Comparison of ENCODE assay signal across 8 mouse cellular contexts in genomic region chr6:83913710-83914109, GRCm38 (mm10). TPM values are rescaled to one million over a fixed set of nuclear protein-coding genes. Genes with fewer than 3 reads are reported as not detected.
DNase-seq lines count a peak whose midpoint lies in the region; ATAC-seq and TF ChIP-seq lines count a peak whose summit lies in the region.

No protein-coding gene starts in this region.

- WGBS in heart, embryonic 11.5 days (ENCODE audit: insufficient replicate concordance): 37% methylated on average over 4 of the region's 4 CpGs
- 24% methylated on average over 4 of the region's 4 CpGs for WGBS in intestine, postnatal 0 days
- WGBS in stomach, embryonic 16.5 days: 31% methylated on average over 4 of the region's 4 CpGs

- no peak for ATAC-seq in heart, embryonic 11.5 days (replicated peaks; ENCODE audit: insufficient number of reproducible peaks, low FRiP score, low TSS enrichment)
- peak; percentile 1 for ATAC-seq in CD4-positive, CD25-positive, alpha-beta regulatory T cell, adult 4 months
- peak; percentile 12; the same call in 1 of the 2 replicates for ATAC-seq in intestine, postnatal 0 days
- 0 out of 2 replicates have a peak, but pooled peaks have one; percentile 1 for ATAC-seq in stomach, embryonic 16.5 days (ENCODE audit: insufficient read depth, low FRiP score)

- TF ChIP-seq CTCF in intestine, postnatal 0 days (IDR thresholded peaks at IDR 0.05; ENCODE audit: low read depth): no peak

- H3K9me3 ChIP-seq in heart, embryonic 11.5 days (replicated peaks; ENCODE audit: control insufficient read depth, low read length): no peaks in the 10 kb centered on the region
- no peaks in the 10 kb centered on the region for H3K9me3 ChIP-seq in erythroblast, embryonic 14.5 days (ENCODE audit: control insufficient read depth, low read length)
- no peaks in the 10 kb centered on the region for H3K9me3 ChIP-seq in intestine, postnatal 0 days (ENCODE audit: control insufficient read depth)
- H3K9me3 ChIP-seq in stomach, embryonic 16.5 days (replicated peaks; ENCODE audit: control insufficient read depth, low read length): no peaks in the 10 kb centered on the region

- H3K27me3 ChIP-seq in heart, embryonic 11.5 days (ENCODE audit: control insufficient read depth, insufficient read depth, low read length): no peaks in the 10 kb centered on the region
- peaks cover 8% of the 10 kb centered on the region for H3K27me3 ChIP-seq in erythroblast, embryonic 14.5 days (ENCODE audit: control insufficient read depth)
- no peaks in the 10 kb centered on the region for H3K27me3 ChIP-seq in intestine, postnatal 0 days (replicated peaks; ENCODE audit: control insufficient read depth, insufficient read depth, low read length)
- no peaks in the 10 kb centered on the region for H3K27me3 ChIP-seq in stomach, embryonic 16.5 days (ENCODE audit: control insufficient read depth, insufficient read depth, low read length)

- no peak overlapping the region for H3K4me3 ChIP-seq in heart, embryonic 11.5 days (ENCODE audit: low read depth, low read length)
- peak overlapping the region; percentile 90 for H3K4me3 ChIP-seq in erythroblast, embryonic 14.5 days (replicated peaks)
- no peak overlapping the region for H3K4me3 ChIP-seq in intestine, postnatal 0 days (ENCODE audit: low read depth, low read length)
- peak overlapping the region; percentile 65; the same call in 1 of the 2 replicates for H3K4me3 ChIP-seq in stomach, embryonic 16.5 days (replicated peaks; ENCODE audit: low read length)

- no peak overlapping the region; the same call in 1 of the 2 replicates for H3K4me2 ChIP-seq in heart, embryonic 11.5 days
- peak overlapping the region; percentile 67; the same call in 1 of the 2 replicates for H3K4me2 ChIP-seq in intestine, postnatal 0 days (replicated peaks; ENCODE audit: low read depth)
- peak overlapping the region; percentile 33; the same call in 1 of the 2 replicates for H3K4me2 ChIP-seq in stomach, embryonic 16.5 days (ENCODE audit: low read depth, low read length)

- H3K4me1 ChIP-seq in heart, embryonic 11.5 days (ENCODE audit: control insufficient read depth, insufficient read depth, low read length): no peaks in the 10 kb centered on the region
- peaks cover 15% of the 10 kb centered on the region for H3K4me1 ChIP-seq in erythroblast, embryonic 14.5 days (ENCODE audit: control insufficient read depth)
- no peaks in the 10 kb centered on the region for H3K4me1 ChIP-seq in intestine, postnatal 0 days (replicated peaks; ENCODE audit: control insufficient read depth, insufficient read depth, low read length)
- no peaks in the 10 kb centered on the region for H3K4me1 ChIP-seq in stomach, embryonic 16.5 days (ENCODE audit: control insufficient read depth, insufficient read depth, low read length)

- H3K9ac ChIP-seq in heart, embryonic 11.5 days (ENCODE audit: low read depth, low read length): no peak overlapping the region; the same call in 1 of the 2 replicates
- H3K9ac ChIP-seq in intestine, postnatal 0 days (ENCODE audit: low read depth, low read length): no peak overlapping the region
- H3K9ac ChIP-seq in stomach, embryonic 16.5 days (ENCODE audit: low read length): no peak overlapping the region

- H3K36me3 ChIP-seq in heart, embryonic 11.5 days (ENCODE audit: control insufficient read depth, insufficient read depth, low read length): no peaks in the 10 kb centered on the region
- no peaks in the 10 kb centered on the region for H3K36me3 ChIP-seq in erythroblast, embryonic 14.5 days (ENCODE audit: control insufficient read depth)
- H3K36me3 ChIP-seq in intestine, postnatal 0 days (ENCODE audit: control insufficient read depth, insufficient read depth): no peaks in the 10 kb centered on the region
- no peaks in the 10 kb centered on the region for H3K36me3 ChIP-seq in stomach, embryonic 16.5 days (ENCODE audit: control insufficient read depth, insufficient read depth, low read length)

- no peak overlapping the region for H3K27ac ChIP-seq in heart, embryonic 11.5 days (ENCODE audit: low read depth, low read length)
- H3K27ac ChIP-seq in intestine, postnatal 0 days (ENCODE audit: low read depth, low read length): no peak overlapping the region
- H3K27ac ChIP-seq in stomach, embryonic 16.5 days (ENCODE audit: low read length): no peak overlapping the region

- DNase-seq in heart, adult 11 months: peak; percentile 82
- DNase-seq in right cerebral cortex, postnatal 14 days: no peak
- no peak for DNase-seq in Muller cell, postnatal 12 days (ENCODE audit: inconsistent ontology term)

RNA-seq across cellular contexts. Expression of gene Zfp638, which starts 46.8 kb away (rescaled TPM):
- 54.0 and 59.5 TPM in 2 replicates for polyA plus RNA-seq in heart, embryonic 11.5 days (2014; fragmentation: Nextera tagmentation; extraction: Ambion mirVana)
- polyA plus RNA-seq in CD4-positive, CD25-positive, alpha-beta regulatory T cell, adult 4 months (2017; shearing (Covaris generic)): 100 to 1,000 TPM; 143 to 164 TPM
- polyA plus RNA-seq in erythroblast, embryonic 14.5 days (2012): 0.13 and 0.57 TPM in 2 replicates
- polyA plus RNA-seq in intestine, postnatal 0 days (2015; fragmentation: Nextera tagmentation; extraction: Ambion mirVana): 21.5 and 24.3 TPM in 2 replicates
- polyA plus RNA-seq in stomach, embryonic 16.5 days (2015; fragmentation: Nextera tagmentation; extraction: Ambion mirVana): 44.4 and 51.6 TPM in 2 replicates

Comparison
In these comparisons a context has a peak if more than half of its experiments do, and no peak if none do; other contexts are left out.
1. H3K4me3 ChIP-seq: peak in erythroblast, embryonic 14.5 days (single experiment) and stomach, embryonic 16.5 days (single experiment); none in heart, embryonic 11.5 days (single experiment) and intestine, postnatal 0 days (single experiment).
2. RNA of gene Zfp638, which starts 46.8 kb away (polyA plus RNA-seq): 143 to 164 TPM in CD4-positive, CD25-positive, alpha-beta regulatory T cell, adult 4 months, 54.0 to 59.5 TPM in heart, embryonic 11.5 days, 44.4 to 51.6 TPM in stomach, embryonic 16.5 days and 21.5 to 24.3 TPM in intestine, postnatal 0 days; 0.13 to 0.57 TPM in erythroblast, embryonic 14.5 days; every median in the first group is over 10 times any median in the second.